Mouse (Mus musculus): ENCODE data around the gene Pex10.

DNA sequence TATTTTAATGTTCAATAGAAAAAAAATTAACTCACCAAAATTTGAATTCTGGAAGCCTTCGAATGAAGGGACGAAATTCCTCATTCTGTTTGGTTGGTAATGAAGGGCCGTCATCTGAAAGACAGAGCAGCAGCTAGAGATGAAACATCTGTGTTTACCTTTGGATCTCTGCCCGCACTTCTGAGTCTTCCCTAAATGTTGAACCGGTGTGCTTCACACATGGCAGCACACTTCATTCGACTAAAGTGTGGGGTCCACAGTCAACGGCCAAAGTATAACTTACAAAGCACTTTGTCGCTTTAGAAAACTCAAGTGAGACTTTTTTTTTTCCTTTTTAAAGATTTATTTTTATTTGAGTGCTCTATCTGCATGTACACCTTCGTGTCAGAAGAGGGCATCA, 9.9 kb downstream of the Pex10 start:
- TF ChIP-seq POLR2A (IDR thresholded peaks at IDR 0.05; ENCODE audit: borderline replicate concordance, low read depth, low read length) (no peak), CTCF (IDR thresholded peaks at IDR 0.05; ENCODE audit: low read depth, low read length) (no peak)

All from bone marrow macrophage, adult 2 months (primary cell).